Mouse (Mus musculus) neural tube, embryonic 11.5 days (tissue): ENCODE results near the gene Rnf157. TPM values are rescaled to one million over a fixed set of nuclear protein-coding genes. Genes with fewer than 3 reads are reported as not detected.

ENCODE experiments used
- ATAC-seq: fragments of 200-750 bp; cut with Nextera tagmentation; 2 replicates; pipeline ENCODE4 v1.8.0; 2017; ENCODE audit warnings: moderate number of reproducible peaks, mild to moderate bottlenecking, moderate TSS enrichment, moderate library complexity; ENCODE audit not compliant: insufficient read depth, low FRiP score, low TSS enrichment
- DNase-seq: peaks from one replicate; pipeline ENCODE4 v3.0.0-alpha.2; 2015; ENCODE audit warnings: low spot score
- H3K27ac ChIP-seq: fragments of 300-500 bp; sonication (generic); 2 replicates; pipeline ENCODE4 v1.5.1; 2014; ENCODE audit warnings: low read depth, mild to moderate bottlenecking, low read length
- H3K27me3 ChIP-seq: fragments of 300-500 bp; sonication (generic); 2 replicates; pipeline ENCODE4 v1.6.1; 2014; ENCODE audit warnings: mild to moderate bottlenecking, low read length, mixed read lengths; ENCODE audit not compliant: control insufficient read depth, insufficient read depth
- H3K36me3 ChIP-seq: fragments of 300-500 bp; sonication (generic); 2 replicates; pipeline ENCODE4 v1.6.1; 2014; ENCODE audit warnings: mild to moderate bottlenecking, low read length, moderate library complexity, mixed read lengths; ENCODE audit not compliant: control insufficient read depth, insufficient read depth
- H3K4me1 ChIP-seq: fragments of 300-500 bp; sonication (generic); 2 replicates; pipeline ENCODE4 v1.6.1; 2014; ENCODE audit warnings: low read length, mixed read lengths; ENCODE audit not compliant: control insufficient read depth, insufficient read depth
- H3K4me2 ChIP-seq: fragments of 300-500 bp; sonication (generic); 2 replicates; pipeline ENCODE4 v1.6.1; 2014; ENCODE audit warnings: low read depth, mild to moderate bottlenecking, moderate library complexity
- H3K4me3 ChIP-seq: fragments of 300-500 bp; sonication (generic); 2 replicates; pipeline ENCODE4 v1.5.1; 2014; ENCODE audit warnings: low read depth, low read length
- H3K9ac ChIP-seq: fragments of 300-500 bp; sonication (generic); 2 replicates; pipeline ENCODE4 v1.6.1; 2014; ENCODE audit warnings: mild to moderate bottlenecking, low read length
- H3K9me3 ChIP-seq: fragments of 300-500 bp; sonication (generic); 2 replicates; pipeline ENCODE4 v1.6.1; 2016; ENCODE audit warnings: low read length; ENCODE audit not compliant: control insufficient read depth
- WGBS: fragments of 180-500 bp; shearing (Covaris S2); extraction: QIAGEN DNeasy Blood & Tissue Kit; methylation state at CpG from one replicate; pipeline ENCODE4 v1.1.7; 2014; 5-methylcytosine and 5-hydroxymethylcytosine counted together
- polyA plus RNA-seq: library from polyadenylated mRNA; unstranded; fragments of >200 nt; fragmentation: Nextera tagmentation; extraction: Ambion mirVana; gene quantifications from 2 replicates; pipeline ENCODE4 v1.2.1, GENCODE M21; 2014

Rnf157 gene
- polyA plus RNA-seq, 1 experiment from 2014 or later = 34.6 TPM

- peaks cover 20% of the 10 kb centered on the region for H3K27me3 ChIP-seq
- ATAC-seq = no peak
- H3K9ac ChIP-seq = peak overlapping the region; percentile 32
Observed at GRCm38 (mm10) chr11:116333526-116334416, 79.1 kb downstream of the Rnf157 start.

GRCm38 (mm10) chr11:116332983-116333270 is 79.9 kb downstream of the Rnf157 start:
- H3K9me3 ChIP-seq = no peaks in the 10 kb centered on the region
- DNase-seq (no peak), ATAC-seq (no peak)
- WGBS = 82% methylated on average over 3 of the region's 3 CpGs
- H3K9ac ChIP-seq = no peak overlapping the region
- H3K27ac ChIP-seq = no peak overlapping the region
- no peaks in the 10 kb centered on the region for H3K36me3 ChIP-seq
- H3K4me3 ChIP-seq = no peak overlapping the region
- H3K27me3 ChIP-seq = peaks cover 20% of the 10 kb centered on the region
- peaks cover 57% of the 10 kb centered on the region for H3K4me1 ChIP-seq
- H3K4me2 ChIP-seq = no peak overlapping the region

More at GRCm38 (mm10) chr11:116333526-116334416, 79.1 kb downstream of the Rnf157 start:
- no peak for DNase-seq
- H3K27ac ChIP-seq = no peak overlapping the region
- H3K4me1 ChIP-seq = peaks cover 57% of the 10 kb centered on the region
- H3K36me3 ChIP-seq = no peaks in the 10 kb centered on the region
- WGBS = 28% methylated on average over 30 of the region's 31 CpGs
- peak overlapping the region; percentile 82 for H3K4me2 ChIP-seq
- no peaks in the 10 kb centered on the region for H3K9me3 ChIP-seq
- peak overlapping the region; percentile 25 for H3K4me3 ChIP-seq

GRCm38 (mm10) chr11:116332232-116332982 is 80.4 kb downstream of the Rnf157 start:
- Histone ChIP-seq H3K9ac (peak overlapping the region; percentile 35; the same call in 1 of the 2 replicates), H3K4me3 (no peak overlapping the region), H3K27ac (peak overlapping the region; percentile 56), H3K4me1 (peaks cover 57% of the 10 kb centered on the region), H3K36me3 (no peaks in the 10 kb centered on the region), H3K4me2 (peak overlapping the region; percentile 16; the same call in 1 of the 2 replicates), H3K27me3 (peaks cover 20% of the 10 kb centered on the region), H3K9me3 (no peaks in the 10 kb centered on the region)
- ATAC-seq (peak; percentile 64), DNase-seq (peak; percentile 69)
- WGBS = 34% methylated on average over 19 of the region's 19 CpGs

- ATAC-seq (no peak), DNase-seq (no peak)
- H3K4me3 ChIP-seq = no peak overlapping the region
- H3K9ac ChIP-seq = peak overlapping the region; percentile 5; the same call in 1 of the 2 replicates
- peaks cover 20% of the 10 kb centered on the region for H3K27me3 ChIP-seq
- H3K36me3 ChIP-seq = no peaks in the 10 kb centered on the region
- 61% methylated on average over 7 of the region's 7 CpGs for WGBS
- peak overlapping the region; percentile 31; the same call in 1 of the 2 replicates for H3K27ac ChIP-seq
- H3K4me2 ChIP-seq = no peak overlapping the region
- peaks cover 48% of the 10 kb centered on the region for H3K4me1 ChIP-seq
- H3K9me3 ChIP-seq = no peaks in the 10 kb centered on the region
Observed at GRCm38 (mm10) chr11:116330211-116330518, 82.7 kb downstream of the Rnf157 start.

- ATAC-seq = peak; percentile 28; the same call in 1 of the 2 replicates
- Histone ChIP-seq H3K36me3 (no peaks in the 10 kb centered on the region), H3K4me3 (no peak overlapping the region), H3K27me3 (peaks cover 14% of the 10 kb centered on the region), H3K9me3 (no peaks in the 10 kb centered on the region), H3K4me1 (peaks cover 42% of the 10 kb centered on the region), H3K4me2 (no peak overlapping the region), H3K9ac (peak overlapping the region; percentile 5), H3K27ac (peak overlapping the region; percentile 31; the same call in 1 of the 2 replicates)
- WGBS = 48% methylated on average over 18 of the region's 18 CpGs
- no peak for DNase-seq
Observed at GRCm38 (mm10) chr11:116329314-116330210, 83.3 kb downstream of the Rnf157 start.

GRCm38 (mm10) chr11:116326963-116327603 is 85.7 kb downstream of the Rnf157 start:
- Histone ChIP-seq H3K27me3 (no peaks in the 10 kb centered on the region), H3K9ac (no peak overlapping the region), H3K27ac (no peak overlapping the region), H3K36me3 (no peaks in the 10 kb centered on the region), H3K4me2 (no peak overlapping the region), H3K9me3 (no peaks in the 10 kb centered on the region), H3K4me3 (no peak overlapping the region), H3K4me1 (peaks cover 18% of the 10 kb centered on the region)
- no peak for ATAC-seq
- DNase-seq = no peak
- 74% methylated on average over 7 of the region's 7 CpGs for WGBS

- peak; percentile 68 for ATAC-seq
Observed at GRCm38 (mm10) chr11:116318719-116319659, 93.8 kb downstream of the Rnf157 start.

More at GRCm38 (mm10) chr11:116318719-116319659, 93.8 kb downstream of the Rnf157 start:
- 3% methylated on average over 39 of the region's 41 CpGs for WGBS
- DNase-seq = peak; percentile 88
- peak overlapping the region; percentile 37 for H3K4me3 ChIP-seq
- H3K9me3 ChIP-seq = no peaks in the 10 kb centered on the region
- peak overlapping the region; percentile 81 for H3K9ac ChIP-seq
- H3K4me1 ChIP-seq = no peaks in the 10 kb centered on the region
- H3K4me2 ChIP-seq = peak overlapping the region; percentile 97
- no peaks in the 10 kb centered on the region for H3K36me3 ChIP-seq
- H3K27me3 ChIP-seq = no peaks in the 10 kb centered on the region
- no peak overlapping the region for H3K27ac ChIP-seq
